Mouse (Mus musculus) heart, embryonic 14.5 days (tissue): Measurements from ENCODE around the gene Rassf5. TPM values are rescaled to one million over a fixed set of nuclear protein-coding genes. Genes with fewer than 3 reads are reported as not detected.
A peak's percentile ranks its signal among the peaks of the same experiment; 100 is the strongest.

Experiments used
- ATAC-seq: fragments of 200-750 bp; cut with Nextera tagmentation; 2 replicates; pipeline ENCODE4 v1.8.0; 2017; ENCODE audit warnings: low read depth, moderate TSS enrichment; ENCODE audit not compliant: insufficient number of reproducible peaks, insufficient read depth, low FRiP score
- H3K27ac ChIP-seq, 2 experiments: fragments of 200-500 bp in 1 of 2; fragments of 300-500 bp in 1 of 2; sonication (generic) in 1 of 2; replicated peaks in 1 of 2; 2 replicates each; pipeline ENCODE4 v1.5.1; 2012 to 2014; ENCODE audit warnings: low read depth in 2 of 2, low read length in 2 of 2, control low read depth in 1 of 2, mild to moderate bottlenecking in 1 of 2, mixed read lengths in 1 of 2; ENCODE audit not compliant: control insufficient read depth in 1 of 2, insufficient read depth in 1 of 2
- H3K27me3 ChIP-seq: fragments of 300-500 bp; sonication (generic); 2 replicates; pipeline ENCODE4 v1.6.1; 2014; ENCODE audit warnings: mild to moderate bottlenecking, low read length, control low read depth; ENCODE audit not compliant: control insufficient read depth, insufficient read depth
- H3K36me3 ChIP-seq: fragments of 300-500 bp; sonication (generic); 2 replicates; pipeline ENCODE4 v1.6.1; 2014; ENCODE audit warnings: mild to moderate bottlenecking, control low read depth, low read length, mixed read lengths; ENCODE audit not compliant: control insufficient read depth, insufficient read depth
- H3K4me1 ChIP-seq, 2 experiments: fragments of 200-500 bp in 1 of 2; fragments of 300-500 bp in 1 of 2; sonication (generic) in 1 of 2; 2 replicates each; pipeline ENCODE4 v1.6.1; 2012 to 2014; ENCODE audit warnings: low read length in 2 of 2, control low read depth in 1 of 2, mixed read lengths in 1 of 2; ENCODE audit not compliant: control insufficient read depth in 2 of 2, insufficient read depth in 2 of 2
- H3K4me2 ChIP-seq: fragments of 300-500 bp; sonication (generic); 2 replicates; pipeline ENCODE4 v1.6.1; 2014; ENCODE audit warnings: mild to moderate bottlenecking, low read length
- H3K4me3 ChIP-seq, 2 experiments: fragments of 200-500 bp in 1 of 2; fragments of 300-500 bp in 1 of 2; sonication (generic) in 1 of 2; 2 replicates each; pipeline ENCODE4 v1.5.1; 2012 to 2014; ENCODE audit warnings: low read length in 2 of 2, mild to moderate bottlenecking in 2 of 2, control low read depth in 1 of 2, low read depth in 1 of 2, moderate library complexity in 1 of 2; ENCODE audit not compliant: control insufficient read depth in 1 of 2, insufficient read depth in 1 of 2
- H3K9ac ChIP-seq: fragments of 300-500 bp; sonication (generic); 2 replicates; pipeline ENCODE4 v1.6.1; 2014; ENCODE audit warnings: mild to moderate bottlenecking, low read length
- H3K9me3 ChIP-seq: fragments of 300-500 bp; sonication (generic); 2 replicates; pipeline ENCODE4 v1.6.1; 2016; ENCODE audit warnings: low read length, control low read depth; ENCODE audit not compliant: control insufficient read depth
- WGBS: fragments of 180-500 bp; shearing (Covaris S2); extraction: QIAGEN DNeasy Blood & Tissue Kit; methylation state at CpG from one replicate; pipeline ENCODE4 v1.1.7; 2014; 5-methylcytosine and 5-hydroxymethylcytosine counted together
- polyA plus RNA-seq: library from polyadenylated mRNA; unstranded; fragments of >200 nt; fragmentation: Nextera tagmentation; extraction: Ambion mirVana; gene quantifications from 2 replicates; pipeline ENCODE4 v1.2.1, GENCODE M21; 2014

Gene Rassf5
- polyA plus RNA-seq, 1 experiment from 2014 or later = 19.3 TPM

GRCm38 (mm10) chr1:131208081-131208480 is 37.0 kb downstream of the Rassf5 start:
- Histone ChIP-seq H3K4me1 (peaks cover 2 to 7% of the 10 kb centered on the region in 2 experiments; a peak in 2 of 4 replicates), H3K27me3 (no peaks in the 10 kb centered on the region), H3K4me2 (no peak overlapping the region), H3K9ac (no peak overlapping the region), H3K36me3 (peaks cover 14% of the 10 kb centered on the region), H3K27ac (no peak overlapping the region), H3K4me3 (no peak overlapping the region), H3K9me3 (no peaks in the 10 kb centered on the region)
- WGBS = 93% methylated on average over 5 of the region's 5 CpGs
- ATAC-seq = no peak

DNA sequence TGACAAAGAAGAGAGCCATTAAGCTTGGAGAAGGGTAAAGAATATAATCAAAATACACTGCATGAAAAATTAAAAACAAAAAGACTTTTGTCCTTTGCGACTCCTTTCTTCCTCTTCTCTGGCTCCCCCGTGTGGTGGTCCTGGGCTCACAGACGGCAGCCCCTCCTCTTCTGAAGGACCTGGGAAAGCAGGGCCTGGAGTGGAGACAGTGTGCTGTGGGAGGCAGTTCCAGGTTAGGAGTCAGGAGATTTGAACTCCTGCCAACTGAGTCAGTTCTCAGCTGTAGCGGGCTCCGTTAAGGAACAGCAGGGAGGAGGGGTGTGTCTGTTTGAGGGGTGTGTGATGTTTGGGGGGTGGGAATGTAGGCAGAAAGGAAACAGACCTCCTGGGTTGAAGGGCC is 37.5 kb downstream of the Rassf5 start:
- H3K4me3 ChIP-seq = no peak overlapping the region
- no peaks in the 10 kb centered on the region for H3K27me3 ChIP-seq
- H3K36me3 ChIP-seq = peaks cover 14% of the 10 kb centered on the region
- no peak overlapping the region for H3K27ac ChIP-seq
- H3K9me3 ChIP-seq = no peaks in the 10 kb centered on the region
- WGBS = 2% methylated on average over 5 of the region's 5 CpGs
- no peak for ATAC-seq
- peaks cover 0 to 3% of the 10 kb centered on the region in 2 experiments; a peak in 1 of 4 replicates for H3K4me1 ChIP-seq
- H3K9ac ChIP-seq = no peak overlapping the region
- no peak overlapping the region for H3K4me2 ChIP-seq

GRCm38 (mm10) chr1:131206342-131206741 is 38.7 kb downstream of the Rassf5 start:
- peaks cover 0 to 3% of the 10 kb centered on the region in 2 experiments; a peak in 1 of 4 replicates for H3K4me1 ChIP-seq
- H3K36me3 ChIP-seq = 0 out of 2 replicates have a peak, but pooled peaks cover 6% of the 10 kb centered on the region
- no peak overlapping the region for H3K4me3 ChIP-seq
- WGBS = 69% methylated on average over 5 of the region's 5 CpGs
- no peak for ATAC-seq
- no peaks in the 10 kb centered on the region for H3K9me3 ChIP-seq
- no peak overlapping the region for H3K4me2 ChIP-seq
- no peaks in the 10 kb centered on the region for H3K27me3 ChIP-seq
- no peak overlapping the region for H3K27ac ChIP-seq
- no peak overlapping the region for H3K9ac ChIP-seq

DNA sequence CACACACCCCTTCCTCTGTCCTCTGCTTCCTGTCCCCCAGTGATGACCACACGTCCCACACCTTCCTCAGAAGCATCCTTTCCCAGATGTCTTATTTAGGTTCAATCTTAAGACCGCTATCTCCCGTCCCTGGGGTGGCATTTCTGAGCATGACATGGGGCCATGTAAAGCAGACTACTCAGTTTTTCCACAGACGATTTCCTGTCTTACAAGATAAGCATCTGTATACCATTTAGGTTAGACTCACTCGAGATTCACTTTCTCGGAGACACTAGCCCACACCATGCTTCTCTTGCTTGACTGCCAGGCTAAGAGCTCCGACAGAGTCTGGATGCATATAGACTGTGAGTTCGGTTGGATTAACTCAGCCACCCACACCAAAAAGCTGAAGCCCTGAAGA is 40.6 kb downstream of the Rassf5 start:
- Histone ChIP-seq H3K27ac (no peak overlapping the region), H3K4me3 (no peak overlapping the region), H3K4me2 (no peak overlapping the region), H3K36me3 (no peaks in the 10 kb centered on the region), H3K27me3 (no peaks in the 10 kb centered on the region), H3K9me3 (no peaks in the 10 kb centered on the region), H3K9ac (no peak overlapping the region), H3K4me1 (peaks cover 5 to 11% of the 10 kb centered on the region in 2 experiments; a peak in 3 of 4 replicates)
- ATAC-seq = no peak
- 70% methylated on average over 8 of the region's 8 CpGs for WGBS

DNA sequence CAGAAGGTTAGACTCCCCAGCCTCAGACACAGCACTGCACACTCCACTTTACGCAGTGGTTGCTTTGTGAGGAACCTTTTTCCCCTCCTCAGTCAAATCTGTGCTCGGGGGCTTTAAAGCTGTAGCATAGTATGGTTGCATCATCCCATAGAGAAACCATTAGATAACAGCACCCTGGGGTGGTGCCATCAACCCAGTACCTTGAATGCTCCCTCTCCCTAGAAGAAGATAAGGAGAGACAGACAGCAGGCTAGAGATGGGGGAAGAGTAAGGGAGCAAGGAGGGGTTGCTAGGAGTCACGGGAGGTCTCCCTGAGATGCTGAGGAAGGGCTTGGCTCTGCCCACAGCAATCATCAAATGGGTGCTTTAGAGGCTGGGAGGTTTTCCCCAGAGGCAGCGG is 43.7 kb downstream of the Rassf5 start:
- Histone ChIP-seq H3K27ac (no peak overlapping the region), H3K4me1 (peaks cover 11% of the 10 kb centered on the region in 2 experiments), H3K4me3 (no peak overlapping the region), H3K36me3 (no peaks in the 10 kb centered on the region), H3K9ac (no peak overlapping the region), H3K9me3 (no peaks in the 10 kb centered on the region), H3K27me3 (no peaks in the 10 kb centered on the region), H3K4me2 (no peak overlapping the region)
- ATAC-seq = no peak
- 75% methylated on average over 4 of the region's 4 CpGs for WGBS

- Histone ChIP-seq H3K9me3 (no peaks in the 10 kb centered on the region), H3K4me1 (peaks cover 11 to 16% of the 10 kb centered on the region in 2 experiments), H3K27me3 (no peaks in the 10 kb centered on the region), H3K9ac (no peak overlapping the region), H3K4me3 (no peak overlapping the region), H3K27ac (no peak overlapping the region), H3K36me3 (no peaks in the 10 kb centered on the region), H3K4me2 (no peak overlapping the region)
- no peak for ATAC-seq
- WGBS = 69% methylated on average over 10 of the region's 10 CpGs
Observed at GRCm38 (mm10) chr1:131200588-131200987, 44.5 kb downstream of the Rassf5 start.

DNA sequence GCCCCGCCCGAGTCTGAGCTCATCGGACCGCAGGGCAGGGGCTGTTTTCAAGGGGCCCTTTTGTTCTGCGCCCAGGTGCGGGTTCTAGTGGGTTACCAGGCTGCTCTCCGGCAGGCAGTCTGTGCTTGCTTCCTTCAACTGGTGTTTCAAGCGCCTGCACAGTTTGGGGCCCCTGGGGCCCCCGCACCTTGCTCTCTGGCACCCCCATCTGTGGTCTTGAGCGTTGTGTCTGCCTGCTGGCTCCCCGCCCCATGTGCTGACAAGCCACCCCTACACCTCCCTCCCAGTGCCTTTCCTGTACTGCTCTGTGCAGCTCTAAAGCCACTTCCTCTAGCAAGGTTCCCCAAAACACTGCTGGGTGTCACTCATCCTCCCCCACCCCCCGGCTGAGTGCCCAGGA is 45.1 kb downstream of the Rassf5 start:
- 68% methylated on average over 12 of the region's 12 CpGs for WGBS
- Histone ChIP-seq H3K27me3 (no peaks in the 10 kb centered on the region), H3K4me2 (no peak overlapping the region), H3K9me3 (no peaks in the 10 kb centered on the region), H3K4me1 (peaks cover 11 to 16% of the 10 kb centered on the region in 2 experiments), H3K36me3 (no peaks in the 10 kb centered on the region), H3K27ac (no peak overlapping the region), H3K4me3 (no peak overlapping the region), H3K9ac (no peak overlapping the region)
- peak; percentile 35; the same call in 1 of the 2 replicates for ATAC-seq

- H3K4me3 ChIP-seq = no peak overlapping the region
- no peak overlapping the region for H3K4me2 ChIP-seq
- no peaks in the 10 kb centered on the region for H3K9me3 ChIP-seq
- H3K27ac ChIP-seq = no peak overlapping the region
- H3K4me1 ChIP-seq = peaks cover 11 to 16% of the 10 kb centered on the region in 2 experiments
- 85% methylated on average over 18 of the region's 18 CpGs for WGBS
- no peaks in the 10 kb centered on the region for H3K27me3 ChIP-seq
- H3K36me3 ChIP-seq = no peaks in the 10 kb centered on the region
- ATAC-seq = no peak
- H3K9ac ChIP-seq = no peak overlapping the region
Observed at GRCm38 (mm10) chr1:131199118-131199821, 45.8 kb downstream of the Rassf5 start.
